Mouse (Mus musculus) spleen, adult 2 months (tissue): ENCODE results near the gene Fat3. TPM values are rescaled to one million over a fixed set of nuclear protein-coding genes. Genes with fewer than 3 reads are reported as not detected.

Source experiments
- DNase-seq, 2 experiments: peaks; one replicate each; pipeline versions ENCODE4 v3.0.0 to v3.0.0-alpha.2; 2012 to 2021; ENCODE audit warnings: low spot score in 2 of 2, low read depth in 1 of 2
- H3K27ac ChIP-seq: fragments of 200-500 bp; 2 replicates; pipeline ENCODE4 v1.5.1; 2012; ENCODE audit warnings: low read length, inconsistent platforms; ENCODE audit not compliant: insufficient read depth
- H3K27me3 ChIP-seq: fragments of 200-500 bp; 2 replicates; pipeline ENCODE4 v1.6.1; 2012; ENCODE audit warnings: mild to moderate bottlenecking, moderate library complexity, low read length, inconsistent platforms; ENCODE audit not compliant: control insufficient read depth, insufficient read depth
- H3K36me3 ChIP-seq: fragments of 200-500 bp; 2 replicates; pipeline ENCODE4 v1.6.1; 2012; ENCODE audit warnings: mild to moderate bottlenecking, low read length, inconsistent platforms; ENCODE audit not compliant: control insufficient read depth, insufficient read depth
- H3K4me1 ChIP-seq: fragments of 200-500 bp; 2 replicates; pipeline ENCODE4 v1.6.1; 2011; ENCODE audit warnings: inconsistent platforms; ENCODE audit not compliant: control insufficient read depth, insufficient read depth, insufficient read length
- H3K4me3 ChIP-seq: fragments of 200-500 bp; 2 replicates; pipeline ENCODE4 v1.5.1; 2011; ENCODE audit warnings: mild to moderate bottlenecking, inconsistent platforms; ENCODE audit not compliant: insufficient read depth, insufficient read length; ENCODE audit errors: extremely low read depth
- CTCF ChIP-seq: fragments of 200-500 bp; IDR thresholded peaks from 2 replicates; pipeline ENCODE4 v1.5.1; 2011; ENCODE audit warnings: mild to moderate bottlenecking, inconsistent platforms; ENCODE audit not compliant: insufficient read depth, insufficient read length, insufficient replicate concordance; ENCODE audit errors: extremely low read depth
- POLR2A ChIP-seq: fragments of 200-500 bp; IDR thresholded peaks from 2 replicates; pipeline ENCODE4 v1.6.1; 2011; ENCODE audit warnings: low read depth, low read length, inconsistent platforms
- WGBS: fragments of 180-500 bp; shearing (Covaris S2); methylation state at CpG from one replicate; pipeline ENCODE4 v1.1.7; 2018; 5-methylcytosine and 5-hydroxymethylcytosine counted together
- polyA plus RNA-seq: library from polyadenylated mRNA; depleted of rRNA; stranded (reverse); fragments of >200 nt; gene quantifications from 2 replicates; pipeline ENCODE4 v1.2.3, GENCODE M21; 2012

The Fat3 gene
- polyA plus RNA-seq, 1 experiment, result 0.20 TPM

- H3K27me3 ChIP-seq, result no peaks in the 10 kb centered on the region; the same call in 1 of the 2 replicates
- H3K27ac ChIP-seq, result no peak overlapping the region
- DNase-seq, result no peak
- TF ChIP-seq CTCF (no peak), POLR2A (no peak)
- H3K36me3 ChIP-seq, result no peaks in the 10 kb centered on the region
- no peak overlapping the region for H3K4me3 ChIP-seq
- H3K4me1 ChIP-seq, result no peaks in the 10 kb centered on the region
- 81% methylated on average over 5 of the region's 5 CpGs for WGBS
These were observed 545.8 kb downstream of the Fat3 start for GRCm38 (mm10) chr9:15955147-15955782.

- no peak overlapping the region for H3K4me3 ChIP-seq
These were observed 546.8 kb downstream of the Fat3 start for GRCm38 (mm10) chr9:15954338-15954704.

GRCm38 (mm10) chr9:15953585-15954337 is 547.3 kb downstream of the Fat3 start:
- H3K4me3 ChIP-seq, result no peak overlapping the region
- H3K36me3 ChIP-seq, result no peaks in the 10 kb centered on the region
- no peaks in the 10 kb centered on the region for H3K4me1 ChIP-seq
- WGBS, result 54% methylated on average over 6 of the region's 6 CpGs
- DNase-seq, result no peak
- TF ChIP-seq POLR2A (no peak), CTCF (no peak)
- no peak overlapping the region for H3K27ac ChIP-seq
- H3K27me3 ChIP-seq, result no peaks in the 10 kb centered on the region; the same call in 1 of the 2 replicates

More at GRCm38 (mm10) chr9:15954338-15954704, 546.8 kb downstream of the Fat3 start:
- H3K27me3 ChIP-seq, result no peaks in the 10 kb centered on the region; the same call in 1 of the 2 replicates
- WGBS, result 74% methylated on average over 1 of the region's 1 CpGs
- no peak for DNase-seq
- TF ChIP-seq CTCF (no peak), POLR2A (no peak)
- H3K4me1 ChIP-seq, result no peaks in the 10 kb centered on the region
- H3K36me3 ChIP-seq, result no peaks in the 10 kb centered on the region
- no peak overlapping the region for H3K27ac ChIP-seq

GRCm38 (mm10) chr9:15948086-15948485 is 553.0 kb downstream of the Fat3 start:
- Histone ChIP-seq H3K27ac (no peak overlapping the region), H3K36me3 (no peaks in the 10 kb centered on the region), H3K4me1 (no peaks in the 10 kb centered on the region), H3K4me3 (no peak overlapping the region), H3K27me3 (no peaks in the 10 kb centered on the region)
- TF ChIP-seq CTCF (no peak), POLR2A (no peak)
- DNase-seq, result no peak
- WGBS, result 83% methylated on average over 4 of the region's 4 CpGs

GRCm38 (mm10) chr9:15944182-15944581 is 556.9 kb downstream of the Fat3 start:
- Histone ChIP-seq H3K36me3 (no peaks in the 10 kb centered on the region), H3K4me1 (no peaks in the 10 kb centered on the region), H3K4me3 (no peak overlapping the region), H3K27me3 (no peaks in the 10 kb centered on the region), H3K27ac (no peak overlapping the region)
- 74% methylated on average over 3 of the region's 3 CpGs for WGBS
- no peak for DNase-seq
- no peak for TF ChIP-seq POLR2A
- no peak for TF ChIP-seq CTCF

GRCm38 (mm10) chr9:15943486-15944153 is 557.5 kb downstream of the Fat3 start:
- TF ChIP-seq POLR2A, result no peak
- Histone ChIP-seq H3K36me3 (no peaks in the 10 kb centered on the region), H3K27ac (no peak overlapping the region), H3K27me3 (no peaks in the 10 kb centered on the region), H3K4me3 (no peak overlapping the region), H3K4me1 (no peaks in the 10 kb centered on the region)
- 86% methylated on average over 3 of the region's 3 CpGs for WGBS
- DNase-seq, result no peak
